Mouse (Mus musculus) G1E (cell line): ENCODE results near the gene Dnase1l2.

Source experiments
- CTCF ChIP-seq: IDR thresholded peaks from 2 replicates; pipeline ENCODE4 v1.5.1; 2012; ENCODE audit warnings: low read depth, low read length, inconsistent platforms, mixed read lengths
- GATA2 ChIP-seq: IDR thresholded peaks from 2 replicates; pipeline ENCODE4 v1.6.1; 2012; ENCODE audit warnings: low read depth, low read length, inconsistent platforms, borderline replicate concordance
- POLR2AphosphoS5 ChIP-seq: IDR thresholded peaks from 2 replicates; pipeline ENCODE4 v1.6.1; 2012; ENCODE audit warnings: low read depth, low read length, inconsistent platforms; ENCODE audit not compliant: insufficient replicate concordance
- TAL1 ChIP-seq: conservative IDR thresholded peaks from 2 replicates; pipeline ENCODE4 v1.6.1; 2012; ENCODE audit warnings: low read depth, low read length, inconsistent platforms, mixed read lengths

DNA sequence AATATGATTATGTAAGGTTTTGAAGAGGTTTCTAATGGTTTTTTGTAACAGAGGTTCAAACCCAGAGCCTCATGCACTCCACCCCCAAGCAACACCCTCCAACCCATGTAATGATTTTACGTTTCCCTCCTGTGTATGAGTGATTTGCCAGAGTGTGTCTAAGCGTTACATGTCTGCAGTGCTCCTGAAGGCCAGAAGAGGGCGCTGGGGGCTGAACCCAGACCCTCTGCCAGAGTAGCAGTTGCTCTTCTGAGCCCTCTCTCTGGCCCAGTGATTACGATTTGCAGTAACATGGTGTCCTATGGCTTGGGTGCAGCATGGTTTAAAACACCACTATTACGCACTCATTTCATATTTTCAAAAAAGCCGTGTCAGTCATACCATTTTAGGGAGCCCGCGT, 51.8 kb downstream of the Dnase1l2 start:
- no peak for TF ChIP-seq CTCF
- TF ChIP-seq GATA2: no peak
- no peak for TF ChIP-seq TAL1
- no peak for TF ChIP-seq POLR2AphosphoS5
